Mouse (Mus musculus) T-cell, adult 66 days (primary cell): ENCODE results near the gene Ccdc91. TPM values are rescaled to one million over a fixed set of nuclear protein-coding genes. Genes with fewer than 3 reads are reported as not detected.

Experiments
- total RNA-seq, 2 experiments: library from RNA; stranded (reverse); gene quantifications; 3 replicates in 1 of 2; 4 replicates in 1 of 2; pipeline ENCODE4 v1.2.4; 2023

Ccdc91 gene
- total RNA-seq = 10 to 100 TPM; 18.4 to 20.4 TPM

DNA sequence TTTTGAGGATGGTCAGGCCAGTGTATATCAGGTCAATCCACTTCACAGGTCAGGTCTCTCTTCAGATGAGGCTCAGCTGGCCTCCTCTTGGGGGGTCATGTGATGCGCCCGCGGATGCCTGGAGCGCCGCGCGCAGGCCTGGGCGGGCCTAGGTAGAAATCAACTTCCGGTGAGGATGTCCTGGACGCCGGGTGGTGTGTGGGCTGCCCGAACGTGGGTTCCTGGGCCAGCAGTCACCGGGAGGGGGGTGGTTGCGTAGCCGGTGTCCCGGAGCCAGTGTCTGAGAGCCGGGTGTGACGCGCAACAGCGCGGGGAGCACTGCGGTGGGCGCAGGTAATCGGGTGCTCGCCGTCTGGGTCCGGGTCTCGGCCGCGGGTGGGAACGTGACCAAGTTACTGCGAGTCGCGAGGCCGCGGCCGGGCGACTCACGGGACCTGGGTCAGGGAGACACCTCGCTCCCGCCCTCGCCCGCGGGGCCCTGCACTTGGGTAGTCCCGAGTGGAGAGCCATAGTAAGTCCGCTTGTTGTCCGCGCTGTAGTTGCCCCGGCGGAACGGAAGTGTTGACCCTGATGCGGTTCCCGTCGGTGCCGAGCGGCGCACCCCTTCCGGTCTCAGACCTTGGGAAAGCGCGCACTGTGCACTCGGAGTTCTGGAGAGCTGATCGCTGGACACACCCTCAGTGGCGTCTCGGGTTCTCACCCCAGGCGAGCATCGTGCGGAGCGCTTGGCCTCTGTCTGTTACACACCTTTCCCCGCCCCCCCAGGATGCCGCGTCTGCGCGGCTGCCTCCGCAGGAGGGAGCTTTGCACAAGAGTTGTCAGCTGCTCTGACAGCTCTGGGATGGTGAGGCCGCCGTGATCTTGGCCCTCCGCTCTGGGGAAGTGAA lies at the start of gene Ccdc91:
Gene Ccdc91 (plus strand): TSS at position 102 of the 887 bp plus-strand sequence.

Other genes with a start within 250 kb of the Ccdc91 start
- gene Pthlh, start 211.6 kb upstream of the Ccdc91 start, total RNA-seq = not detected